Mouse (Mus musculus): ENCODE measurements around the gene Cxcl10.

- TF ChIP-seq USF1 (IDR thresholded peaks at IDR 0.05; ENCODE audit: low read depth) (no peak), CTCF (IDR thresholded peaks at IDR 0.05; ENCODE audit: control insufficient read depth, insufficient read depth, insufficient read length) (no peak)
Measured at GRCm38 (mm10) chr5:92383747-92384146, 35.1 kb upstream of the Cxcl10 start.

All from C2C12 (cell line).